Mouse (Mus musculus): Measurements from ENCODE around the gene Swap70. TPM values are rescaled to one million over a fixed set of nuclear protein-coding genes. Genes with fewer than 3 reads are reported as not detected.

Swap70 gene
- total and polyA plus RNA-seq, 3 experiments: 18.3 to 23.3 TPM; not detected in 1

- DNase-seq (ENCODE audit: low read depth, low spot score): no peak
- H3K36me3 ChIP-seq (ENCODE audit: control insufficient read depth in 1 of 2, insufficient read depth in 2 of 2, low read length in 2 of 2): no peaks in the 10 kb centered on the region
- no peaks in the 10 kb centered on the region for H3K27me3 ChIP-seq (ENCODE audit: control insufficient read depth in 1 of 2, insufficient read depth in 2 of 2, low read length in 2 of 2)
- H3K4me3 ChIP-seq (ENCODE audit: control insufficient read depth in 1 of 2, insufficient read depth in 1 of 2, low read depth in 2 of 2, low read length in 2 of 2): no peak overlapping the region
- H3K9me3 ChIP-seq (replicated peaks; ENCODE audit: insufficient read depth, low read length): no peaks in the 10 kb centered on the region
- no peak overlapping the region for H3K9ac ChIP-seq (ENCODE audit: control insufficient read depth, low read depth, low read length, poor library complexity, severe bottlenecking)
- no peak overlapping the region for H3K27ac ChIP-seq (ENCODE audit: control insufficient read depth, low read depth, low read length)
- H3K79me2 ChIP-seq (ENCODE audit: control insufficient read depth, insufficient read depth, low read length, poor library complexity): no peaks in the 10 kb centered on the region
- H3K4me1 ChIP-seq (ENCODE audit: control insufficient read depth in 1 of 2, insufficient read depth in 2 of 2, low read length in 2 of 2): no peaks in the 10 kb centered on the region
- TF ChIP-seq MYB (IDR thresholded peaks at IDR 0.05; ENCODE audit: low read depth, low read length): no peak
- TF ChIP-seq TCF12 (IDR thresholded peaks at IDR 0.05; ENCODE audit: low read depth, low read length): no peak
- no peak for TF ChIP-seq KAT2A (conservative IDR thresholded peaks at IDR 0.05; ENCODE audit: low read depth, low read length)
- TF ChIP-seq UBTF (IDR thresholded peaks at IDR 0.05; ENCODE audit: borderline replicate concordance, insufficient read depth, low read depth, low read length): no peak
- no peak for TF ChIP-seq POLR2A (IDR thresholded peaks at IDR 0.05; ENCODE audit: control insufficient read depth in 1 of 2, insufficient read depth in 1 of 2, low read depth in 1 of 2, low read length in 2 of 2, poor library complexity in 1 of 2)
- TF ChIP-seq NRF1 (IDR thresholded peaks at IDR 0.05; ENCODE audit: insufficient read depth, low read depth, low read length, poor library complexity, severe bottlenecking): no peak
- no peak for TF ChIP-seq CTCF (IDR thresholded peaks at IDR 0.05 in 2 of 3, conservative IDR thresholded peaks at IDR 0.05 in 1 of 3; ENCODE audit: control insufficient read depth in 1 of 3, insufficient read depth in 1 of 3, low read depth in 2 of 3, low read length in 3 of 3, poor library complexity in 1 of 3, severe bottlenecking in 1 of 3)
- TF ChIP-seq RAD21 (IDR thresholded peaks at IDR 0.05; ENCODE audit: low read depth, low read length): no peak
- TF ChIP-seq EP300 (IDR thresholded peaks at IDR 0.05; ENCODE audit: low read depth in 1 of 2, low read length in 2 of 2): no peak
- no peak for TF ChIP-seq ZKSCAN1 (IDR thresholded peaks at IDR 0.05; ENCODE audit: low read depth, low read length)
- no peak for TF ChIP-seq MAFK (IDR thresholded peaks at IDR 0.05; ENCODE audit: borderline replicate concordance, low read depth, low read length)
- TF ChIP-seq ZMIZ1 (IDR thresholded peaks at IDR 0.05; ENCODE audit: low read depth, low read length): no peak
- no peak for TF ChIP-seq CHD1 (IDR thresholded peaks at IDR 0.05; ENCODE audit: low read depth, low read length)
- TF ChIP-seq ELF1 (IDR thresholded peaks at IDR 0.05; ENCODE audit: low read depth, low read length): no peak
- no peak for TF ChIP-seq MEF2A (IDR thresholded peaks at IDR 0.05; ENCODE audit: extremely low read depth, insufficient replicate concordance, low read depth, low read length, poor library complexity, severe bottlenecking)
These were observed 42.3 kb upstream of the Swap70 start for GRCm38 (mm10) chr7:110179208-110179607.

- Histone ChIP-seq H3K9me3 (replicated peaks; ENCODE audit: insufficient read depth, low read length) (no peaks in the 10 kb centered on the region), H3K27ac (ENCODE audit: control insufficient read depth, low read depth, low read length) (no peak overlapping the region), H3K4me3 (ENCODE audit: control insufficient read depth in 1 of 2, insufficient read depth in 1 of 2, low read depth in 2 of 2, low read length in 2 of 2) (no peak overlapping the region), H3K4me1 (ENCODE audit: control insufficient read depth in 1 of 2, insufficient read depth in 2 of 2, low read length in 2 of 2) (no peaks in the 10 kb centered on the region), H3K9ac (ENCODE audit: control insufficient read depth, low read depth, low read length, poor library complexity, severe bottlenecking) (no peak overlapping the region), H3K27me3 (ENCODE audit: control insufficient read depth in 1 of 2, insufficient read depth in 2 of 2, low read length in 2 of 2) (no peaks in the 10 kb centered on the region; a peak in 1 of 4 replicates), H3K36me3 (ENCODE audit: control insufficient read depth in 1 of 2, insufficient read depth in 2 of 2, low read length in 2 of 2) (no peaks in the 10 kb centered on the region), H3K79me2 (ENCODE audit: control insufficient read depth, insufficient read depth, low read length, poor library complexity) (no peaks in the 10 kb centered on the region)
- no peak for DNase-seq (ENCODE audit: low read depth, low spot score)
- TF ChIP-seq ZMIZ1 (IDR thresholded peaks at IDR 0.05; ENCODE audit: low read depth, low read length) (no peak), GABPA (IDR thresholded peaks at IDR 0.05; ENCODE audit: low read depth, low read length) (no peak), SMC3 (IDR thresholded peaks at IDR 0.05; ENCODE audit: low read depth, low read length) (no peak), MAFK (IDR thresholded peaks at IDR 0.05; ENCODE audit: borderline replicate concordance, low read depth, low read length) (no peak), CHD2 (IDR thresholded peaks at IDR 0.05; ENCODE audit: low read length) (no peak), NRF1 (IDR thresholded peaks at IDR 0.05; ENCODE audit: insufficient read depth, low read depth, low read length, poor library complexity, severe bottlenecking) (no peak), BHLHE40 (IDR thresholded peaks at IDR 0.05; ENCODE audit: borderline replicate concordance, low read depth, low read length) (no peak), HCFC1 (IDR thresholded peaks at IDR 0.05; ENCODE audit: low read depth, low read length) (no peak)
These were observed 40.9 kb upstream of the Swap70 start for GRCm38 (mm10) chr7:110180613-110181012.
